Mouse (Mus musculus) embryonic stem cell, embryonic (primary cell): ENCODE data around the gene Gpr62.

ENCODE experiments used
- CTCF ChIA-PET, 4 experiments: fragments of 300-600 bp in 2 of 4; fragments of 350-600 bp in 2 of 4; sonication (Branson Sonifier 250); formaldehyde crosslinking; loops; one replicate each; lab custom pipeline; 2022; ENCODE audit warnings: inconsistent platforms in 2 of 4; lab: Charles Lee
- POLR2A ChIA-PET, 4 experiments: fragments of 300-600 bp in 2 of 4; fragments of 350-600 bp in 2 of 4; sonication (Branson Sonifier 250); formaldehyde crosslinking; loops; one replicate each; lab custom pipeline; 2022; ENCODE audit warnings: antibody characterized with exemption in 4 of 4, inconsistent platforms in 1 of 4; lab: Charles Lee

The Gpr62 gene

GRCm38 (mm10) chr9:106478101-106478500, 12.4 kb upstream of the Gpr62 start:
- CTCF ChIA-PET = interaction anchor here in 3 of 4 experiments (0.6 to 2.5 kb wide), 3 partner anchors 50 to 120 kb away, joined by 3 to 35 read pairs (median 3); partner anchors contain the start of gene Rpl29 (in 1 of the 3)
- POLR2A ChIA-PET = interaction anchor here in 3 of 4 experiments (0.6 to 9.4 kb wide), 14 partner anchors 8 to 310 kb away, joined by 3 to 173 read pairs (median 12); partner anchors contain the start of genes Rpl29 (in 3 of the 3), Abhd14a (in 2 of the 3), Abhd14b (in 2 of the 3) and Gpr62 (in 1 of the 3)

GRCm38 (mm10) chr9:106477649-106478048, 11.9 kb upstream of the Gpr62 start:
- CTCF ChIA-PET = interaction anchor here (0.6 to 3.0 kb wide), 86 partner anchors 8 to 414 kb away, joined by 3 to 86 read pairs (median 6); partner anchors contain the start of genes Abhd14a (in 3 of the 4), Abhd14b (in 3 of the 4), Rpl29 (in 3 of the 4) and Acy1 (in 2 of the 4)

GRCm38 (mm10) chr9:106476924-106477484, 11.3 kb upstream of the Gpr62 start, which contains the start of gene Parp3:
Gene Parp3, minus strand, starts transcription at chr9:106476949.
- POLR2A ChIA-PET = interaction anchor here (0.5 to 9.4 kb wide), 86 partner anchors 9 to 1086 kb away, joined by 3 to 173 read pairs (median 5); partner anchors contain the start of genes Abhd14a (in 4 of the 4), Acy1 (in 4 of the 4), Abhd14b (in 3 of the 4) and Manf (in 3 of the 4)
- CTCF ChIA-PET = interaction anchor here (0.6 to 3.0 kb wide), 115 partner anchors 9 to 819 kb away, joined by 3 to 86 read pairs (median 5); partner anchors contain the start of genes Rpl29 (in 4 of the 4), Abhd14a (in 3 of the 4), Abhd14b (in 3 of the 4) and Acy1 (in 3 of the 4)

More at GRCm38 (mm10) chr9:106477649-106478048, 11.9 kb upstream of the Gpr62 start:
- POLR2A ChIA-PET = interaction anchor here (0.5 to 9.4 kb wide), 68 partner anchors 8 to 414 kb away, joined by 3 to 173 read pairs (median 7); partner anchors contain the start of genes Abhd14a (in 4 of the 4), Acy1 (in 4 of the 4), Abhd14b (in 3 of the 4) and Rpl29 (in 3 of the 4)

DNA sequence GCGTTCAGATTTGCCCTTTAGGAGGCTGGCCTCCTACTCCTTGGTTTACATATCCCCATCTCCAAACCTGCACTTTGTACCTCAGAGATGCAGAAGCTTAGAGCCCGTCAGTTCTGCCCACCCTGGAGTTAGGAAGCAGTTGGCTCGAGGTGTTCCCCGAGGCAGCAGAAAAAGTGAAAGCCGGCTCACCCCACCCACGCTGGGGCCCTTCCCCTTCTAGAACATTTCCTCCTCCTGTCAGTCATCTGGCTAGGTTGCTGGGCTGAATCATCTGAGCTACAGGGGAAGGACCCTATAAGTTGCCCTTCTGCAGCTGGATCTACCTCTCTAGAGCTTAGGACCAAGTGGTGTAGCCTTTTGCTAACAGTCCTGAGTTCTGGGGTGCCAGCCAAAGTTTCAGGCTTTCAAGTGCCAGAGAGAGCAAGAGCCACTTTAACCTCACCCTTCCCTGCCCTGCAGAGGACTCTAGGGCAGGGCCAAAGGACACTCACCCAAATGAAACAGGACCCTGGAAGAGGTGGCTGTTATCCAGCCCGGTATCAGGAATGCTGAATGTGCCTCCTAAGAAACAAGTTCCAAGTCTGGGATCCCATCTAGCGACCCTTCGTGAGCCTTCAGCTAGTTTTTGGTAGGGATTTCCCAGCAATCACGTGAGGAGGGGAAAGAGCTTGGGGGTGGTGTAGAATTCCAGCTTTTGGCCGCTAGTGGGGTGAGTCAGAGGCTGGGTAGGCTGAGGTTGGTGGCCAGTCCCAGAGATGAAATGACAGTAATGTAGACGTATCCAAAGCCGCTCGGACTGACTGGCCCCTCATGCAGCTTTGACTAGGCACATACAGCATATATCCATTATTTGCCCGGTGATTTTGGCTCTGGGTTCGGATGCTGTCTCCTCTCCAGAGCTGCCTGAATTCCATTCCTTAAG, 10.5 kb upstream of the Gpr62 start:
- ChIA-PET CTCF (interaction anchor here (0.6 to 3.0 kb wide), 104 partner anchors 9 to 820 kb away, joined by 3 to 86 read pairs (median 5); partner anchors contain the start of genes Rpl29 (in 4 of the 4), Abhd14a (in 3 of the 4), Abhd14b (in 3 of the 4) and Acy1 (in 3 of the 4)), POLR2A (interaction anchor here (0.6 to 9.4 kb wide), 82 partner anchors 9 to 1087 kb away, joined by 3 to 173 read pairs (median 5); partner anchors contain the start of genes Acy1 (in 4 of the 4), Abhd14a (in 3 of the 4), Abhd14b (in 3 of the 4) and Manf (in 3 of the 4))

- POLR2A ChIA-PET = interaction anchor here (0.6 to 9.4 kb wide), 28 partner anchors 9 to 1087 kb away, joined by 3 to 173 read pairs (median 8); partner anchors contain the start of genes Abhd14a (in 3 of the 4), Acy1 (in 3 of the 4), Rpl29 (in 3 of the 4) and Abhd14b (in 2 of the 4)
- CTCF ChIA-PET = interaction anchor here (0.6 to 3.0 kb wide), 23 partner anchors 9 to 249 kb away, joined by 3 to 86 read pairs (median 12); partner anchors contain the start of genes Abhd14a (in 2 of the 4), Abhd14b (in 2 of the 4), Rpl29 (in 2 of the 4) and Gpr62 (in 1 of the 4)
Measured at GRCm38 (mm10) chr9:106475663-106476001, 9.9 kb upstream of the Gpr62 start, which contains the start of gene Rrp9. Gene Rrp9, plus strand, starts transcription at chr9:106475963.

DNA sequence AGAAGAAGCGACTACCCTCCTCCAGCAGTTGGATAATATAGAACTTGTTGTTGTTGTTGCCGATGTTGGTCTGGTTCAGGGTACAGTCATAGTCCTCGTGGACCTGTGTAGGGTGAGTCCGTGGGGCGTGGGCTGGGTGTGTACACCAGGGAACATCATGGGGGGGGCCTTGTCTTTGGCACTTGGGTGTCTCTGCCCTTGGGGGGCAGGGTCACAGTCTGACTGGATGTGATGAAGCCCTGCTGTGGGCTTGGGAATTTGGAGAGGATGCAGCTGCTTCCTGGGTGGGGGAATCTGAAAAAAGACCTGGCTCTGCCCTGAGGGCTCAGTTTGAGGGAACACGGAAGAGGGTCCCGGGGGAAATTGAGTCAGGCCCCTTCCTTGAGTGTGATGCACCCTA, 9.3 kb upstream of the Gpr62 start:
- ChIA-PET CTCF (interaction anchor here (0.6 to 3.0 kb wide), 15 partner anchors 8 to 168 kb away, joined by 3 to 86 read pairs (median 7); partner anchors contain the start of genes Abhd14a (in 1 of the 4), Abhd14b (in 1 of the 4), Acy1 (in 1 of the 4) and Gpr62 (in 1 of the 4)), POLR2A (interaction anchor here (0.6 to 9.4 kb wide), 17 partner anchors 9 to 829 kb away, joined by 3 to 173 read pairs (median 13); partner anchors contain the start of genes Rpl29 (in 3 of the 4), Abhd14a (in 2 of the 4), Acy1 (in 2 of the 4) and Pcbp4 (in 2 of the 4))

GRCm38 (mm10) chr9:106474456-106474855, 8.7 kb upstream of the Gpr62 start:
- ChIA-PET CTCF (interaction anchor here (0.6 to 2.1 kb wide), 12 partner anchors 12 to 57 kb away, joined by 3 to 10 read pairs (median 4); partner anchors contain the start of genes Abhd14a (in 1 of the 4), Abhd14b (in 1 of the 4), Acy1 (in 1 of the 4) and Pcbp4 (in 1 of the 4)), POLR2A (interaction anchor here (0.6 to 9.4 kb wide), 16 partner anchors 8 to 304 kb away, joined by 3 to 173 read pairs (median 6); partner anchors contain the start of genes Acy1 (in 2 of the 4), Pcbp4 (in 2 of the 4), Rpl29 (in 2 of the 4) and Abhd14a (in 1 of the 4))

DNA sequence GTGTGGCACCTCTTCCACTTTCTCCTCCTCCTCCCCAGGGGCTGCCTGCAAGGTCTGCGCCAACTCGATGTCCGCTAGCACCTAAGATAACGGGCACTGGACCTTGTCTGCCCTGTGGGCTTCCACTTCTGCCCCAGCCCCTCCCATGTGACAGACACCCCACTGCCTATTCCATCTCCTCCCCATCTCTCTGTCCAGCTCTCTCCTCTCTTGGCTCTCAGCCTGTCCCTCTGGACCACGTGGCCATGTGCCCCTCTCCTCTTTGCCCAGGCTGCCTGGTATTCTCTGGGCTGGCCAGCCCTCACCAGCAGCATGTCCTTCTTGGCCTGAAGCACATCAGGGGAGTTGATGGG, 8.0 kb upstream of the Gpr62 start:
- ChIA-PET CTCF (interaction anchor here in 3 of 4 experiments (0.6 to 2.1 kb wide), 8 partner anchors 13 to 169 kb away, joined by 3 to 10 read pairs (median 4); partner anchors contain the start of genes Abhd14a (in 1 of the 3), Abhd14b (in 1 of the 3), Acy1 (in 1 of the 3) and Pcbp4 (in 1 of the 3)), POLR2A (interaction anchor here in 3 of 4 experiments (0.6 to 9.4 kb wide), 12 partner anchors 10 to 176 kb away, joined by 3 to 173 read pairs (median 5); partner anchors contain the start of genes Acy1 (in 2 of the 3), Rpl29 (in 2 of the 3) and Pcbp4 (in 1 of the 3))

GRCm38 (mm10) chr9:106473081-106473752, 7.5 kb upstream of the Gpr62 start:
- POLR2A ChIA-PET = interaction anchor here (0.6 to 9.4 kb wide), 17 partner anchors 10 to 106 kb away, joined by 3 to 173 read pairs (median 6); partner anchors contain the start of genes Rpl29 (in 3 of the 4), Acy1 (in 2 of the 4) and Pcbp4 (in 1 of the 4)

GRCm38 (mm10) chr9:106472321-106472720, 6.6 kb upstream of the Gpr62 start:
- ChIA-PET CTCF (interaction anchor here in 3 of 4 experiments (0.7 to 2.1 kb wide), 9 partner anchors 22 to 270 kb away, joined by 3 to 10 read pairs (median 7); partner anchors contain the start of genes Abhd14a (in 1 of the 3), Abhd14b (in 1 of the 3) and Twf2 (in 1 of the 3)), POLR2A (interaction anchor here (0.6 to 9.4 kb wide), 26 partner anchors 8 to 346 kb away, joined by 3 to 173 read pairs (median 5); partner anchors contain the start of genes Acy1 (in 3 of the 4), Rpl29 (in 3 of the 4), Abhd14a (in 1 of the 4) and Abhd14b (in 1 of the 4))

More at GRCm38 (mm10) chr9:106473081-106473752, 7.5 kb upstream of the Gpr62 start:
- CTCF ChIA-PET = interaction anchor here (0.6 to 2.1 kb wide), 12 partner anchors 13 to 170 kb away, joined by 3 to 10 read pairs (median 6); partner anchors contain the start of genes Abhd14a (in 2 of the 4), Abhd14b (in 2 of the 4), Acy1 (in 1 of the 4) and Pcbp4 (in 1 of the 4)

- ChIA-PET CTCF (interaction anchor here in 3 of 4 experiments (0.7 to 2.1 kb wide), 8 partner anchors 22 to 269 kb away, joined by 3 to 10 read pairs (median 6); partner anchors contain the start of genes Abhd14a (in 1 of the 3), Abhd14b (in 1 of the 3) and Twf2 (in 1 of the 3)), POLR2A (interaction anchor here (0.6 to 9.4 kb wide), 29 partner anchors 9 to 346 kb away, joined by 3 to 173 read pairs (median 5); partner anchors contain the start of genes Acy1 (in 3 of the 4), Rpl29 (in 3 of the 4), Pcbp4 (in 2 of the 4) and Abhd14a (in 1 of the 4))
Measured at GRCm38 (mm10) chr9:106471892-106472291, 6.2 kb upstream of the Gpr62 start.

- ChIA-PET CTCF (interaction anchor here in 3 of 4 experiments (0.7 to 2.1 kb wide), 7 partner anchors 21 to 260 kb away, joined by 3 to 10 read pairs (median 7); partner anchors contain the start of genes Abhd14a (in 1 of the 3) and Abhd14b (in 1 of the 3)), POLR2A (interaction anchor here (0.6 to 9.4 kb wide), 28 partner anchors 9 to 347 kb away, joined by 3 to 173 read pairs (median 4); partner anchors contain the start of genes Rpl29 (in 3 of the 4), Acy1 (in 2 of the 4), Pcbp4 (in 2 of the 4) and Abhd14a (in 1 of the 4))
Measured at GRCm38 (mm10) chr9:106470991-106471750, 5.4 kb upstream of the Gpr62 start.

GRCm38 (mm10) chr9:106469776-106470175, 4.0 kb upstream of the Gpr62 start:
- POLR2A ChIA-PET = interaction anchor here in 3 of 4 experiments (0.7 to 9.4 kb wide), 11 partner anchors 10 to 181 kb away, joined by 3 to 173 read pairs (median 4); partner anchors contain the start of genes Pcbp4 (in 2 of the 3) and Rpl29 (in 2 of the 3)

More at GRCm38 (mm10) chr9:106469776-106470175, 4.0 kb upstream of the Gpr62 start:
- CTCF ChIA-PET = interaction anchor here in 1 of 4 experiments (0.7 to 1.4 kb wide), 2 partner anchors 22 to 362 kb away, joined by 3 read pairs; partner anchors contain the start of genes Abhd14a and Abhd14b
